Mouse (Mus musculus): Measurements from ENCODE around the gene Dhrs7b. TPM values are rescaled to one million over a fixed set of nuclear protein-coding genes. Genes with fewer than 3 reads are reported as not detected.

Dhrs7b gene
- polyA plus RNA-seq, 1 experiment from 2014 or later: 33.0 TPM

GRCm38 (mm10) chr11:60816398-60816797 is 14.0 kb upstream of the Dhrs7b start:
- DNase-seq (ENCODE audit: low spot score): no peak
- Histone ChIP-seq H3K36me3 (no peaks in the 10 kb centered on the region), H3K4me3 (no peak overlapping the region), H3K9me3 (no peaks in the 10 kb centered on the region), H3K27me3 (ENCODE audit: insufficient read depth, poor library complexity, severe bottlenecking) (no peaks in the 10 kb centered on the region), H3K4me1 (replicated peaks) (no peaks in the 10 kb centered on the region), H3K27ac (no peak overlapping the region)
- WGBS: 74% methylated on average over 5 of the region's 5 CpGs

GRCm38 (mm10) chr11:60823771-60824170 is 6.7 kb upstream of the Dhrs7b start:
- no peak for DNase-seq (ENCODE audit: low spot score)
- Histone ChIP-seq H3K36me3 (no peaks in the 10 kb centered on the region), H3K9me3 (no peaks in the 10 kb centered on the region), H3K27me3 (ENCODE audit: insufficient read depth, poor library complexity, severe bottlenecking) (no peaks in the 10 kb centered on the region), H3K4me1 (replicated peaks) (no peaks in the 10 kb centered on the region), H3K27ac (no peak overlapping the region), H3K4me3 (no peak overlapping the region)
- 75% methylated on average over 2 of the region's 2 CpGs for WGBS

GRCm38 (mm10) chr11:60825191-60825590 is 5.2 kb upstream of the Dhrs7b start:
- 86% methylated on average over 3 of the region's 3 CpGs for WGBS
- no peak for DNase-seq (ENCODE audit: low spot score)
- Histone ChIP-seq H3K4me1 (replicated peaks) (no peaks in the 10 kb centered on the region), H3K36me3 (no peaks in the 10 kb centered on the region), H3K27ac (no peak overlapping the region), H3K9me3 (no peaks in the 10 kb centered on the region), H3K4me3 (no peak overlapping the region), H3K27me3 (ENCODE audit: insufficient read depth, poor library complexity, severe bottlenecking) (no peaks in the 10 kb centered on the region)

GRCm38 (mm10) chr11:60826700-60827099 is 3.7 kb upstream of the Dhrs7b start:
- WGBS: 57% methylated on average over 1 of the region's 1 CpGs
- no peak for DNase-seq (ENCODE audit: low spot score)

GRCm38 (mm10) chr11:60827241-60827945 is 3.0 kb upstream of the Dhrs7b start:
- Histone ChIP-seq H3K9me3 (no peaks in the 10 kb centered on the region), H3K4me3 (no peak overlapping the region)

More at GRCm38 (mm10) chr11:60826700-60827099, 3.7 kb upstream of the Dhrs7b start:
- H3K9me3 ChIP-seq: no peaks in the 10 kb centered on the region
- no peak overlapping the region for H3K27ac ChIP-seq
- H3K4me1 ChIP-seq (replicated peaks): peaks cover 8% of the 10 kb centered on the region
- no peaks in the 10 kb centered on the region for H3K27me3 ChIP-seq (ENCODE audit: insufficient read depth, poor library complexity, severe bottlenecking)
- no peaks in the 10 kb centered on the region for H3K36me3 ChIP-seq
- no peak overlapping the region for H3K4me3 ChIP-seq

GRCm38 (mm10) chr11:60828903-60829302 is 1.5 kb upstream of the Dhrs7b start:
- WGBS: 41% methylated on average over 2 of the region's 2 CpGs
- Histone ChIP-seq H3K27ac (no peak overlapping the region), H3K36me3 (no peaks in the 10 kb centered on the region), H3K27me3 (ENCODE audit: insufficient read depth, poor library complexity, severe bottlenecking) (no peaks in the 10 kb centered on the region), H3K4me1 (replicated peaks) (peaks cover 8% of the 10 kb centered on the region), H3K4me3 (no peak overlapping the region), H3K9me3 (no peaks in the 10 kb centered on the region)
- DNase-seq (ENCODE audit: low spot score): no peak

More at GRCm38 (mm10) chr11:60827241-60827945, 3.0 kb upstream of the Dhrs7b start:
- WGBS: 57% methylated on average over 4 of the region's 4 CpGs
- no peak for DNase-seq (ENCODE audit: low spot score)
- no peaks in the 10 kb centered on the region for H3K36me3 ChIP-seq
- no peak overlapping the region for H3K27ac ChIP-seq
- no peaks in the 10 kb centered on the region for H3K27me3 ChIP-seq (ENCODE audit: insufficient read depth, poor library complexity, severe bottlenecking)
- peaks cover 8% of the 10 kb centered on the region for H3K4me1 ChIP-seq (replicated peaks)

- Histone ChIP-seq H3K27ac (no peak overlapping the region), H3K9me3 (no peaks in the 10 kb centered on the region), H3K36me3 (peaks cover 16% of the 10 kb centered on the region), H3K4me3 (no peak overlapping the region), H3K27me3 (ENCODE audit: insufficient read depth, poor library complexity, severe bottlenecking) (no peaks in the 10 kb centered on the region), H3K4me1 (replicated peaks) (no peaks in the 10 kb centered on the region)
- DNase-seq (ENCODE audit: low spot score): no peak
- 94% methylated on average over 6 of the region's 6 CpGs for WGBS
Measured at GRCm38 (mm10) chr11:60836897-60837296, 6.5 kb downstream of the Dhrs7b start.

- Histone ChIP-seq H3K36me3 (peaks cover 16% of the 10 kb centered on the region), H3K4me1 (replicated peaks) (no peaks in the 10 kb centered on the region), H3K9me3 (no peaks in the 10 kb centered on the region), H3K4me3 (no peak overlapping the region), H3K27me3 (ENCODE audit: insufficient read depth, poor library complexity, severe bottlenecking) (no peaks in the 10 kb centered on the region), H3K27ac (no peak overlapping the region)
- no peak for DNase-seq (ENCODE audit: low spot score)
- 94% methylated on average over 10 of the region's 10 CpGs for WGBS
Measured at GRCm38 (mm10) chr11:60837644-60838406, 7.4 kb downstream of the Dhrs7b start.

GRCm38 (mm10) chr11:60841467-60842200 is 11.2 kb downstream of the Dhrs7b start:
- Histone ChIP-seq H3K4me3 (no peak overlapping the region), H3K36me3 (peaks cover 33% of the 10 kb centered on the region), H3K4me1 (replicated peaks) (no peaks in the 10 kb centered on the region), H3K9me3 (no peaks in the 10 kb centered on the region), H3K27ac (no peak overlapping the region), H3K27me3 (ENCODE audit: insufficient read depth, poor library complexity, severe bottlenecking) (no peaks in the 10 kb centered on the region)
- WGBS: 75% methylated on average over 12 of the region's 12 CpGs
- DNase-seq (ENCODE audit: low spot score): no peak

- 91% methylated on average over 5 of the region's 5 CpGs for WGBS
- H3K27me3 ChIP-seq (ENCODE audit: insufficient read depth, poor library complexity, severe bottlenecking): no peaks in the 10 kb centered on the region
- no peak overlapping the region for H3K27ac ChIP-seq
- no peak for DNase-seq (ENCODE audit: low spot score)
- H3K9me3 ChIP-seq: no peaks in the 10 kb centered on the region
- H3K4me3 ChIP-seq: no peak overlapping the region
- peaks cover 29% of the 10 kb centered on the region for H3K36me3 ChIP-seq
- H3K4me1 ChIP-seq (replicated peaks): no peaks in the 10 kb centered on the region
Measured at GRCm38 (mm10) chr11:60843412-60843811, 13.0 kb downstream of the Dhrs7b start.

GRCm38 (mm10) chr11:60845415-60845814 is 15.0 kb downstream of the Dhrs7b start:
- Histone ChIP-seq H3K9me3 (no peaks in the 10 kb centered on the region), H3K4me3 (no peak overlapping the region), H3K36me3 (peaks cover 48% of the 10 kb centered on the region), H3K4me1 (replicated peaks) (no peaks in the 10 kb centered on the region), H3K27me3 (ENCODE audit: insufficient read depth, poor library complexity, severe bottlenecking) (no peaks in the 10 kb centered on the region), H3K27ac (no peak overlapping the region)
- DNase-seq (ENCODE audit: low spot score): no peak
- 90% methylated on average over 5 of the region's 5 CpGs for WGBS

- DNase-seq (ENCODE audit: low spot score): no peak
- Histone ChIP-seq H3K27me3 (ENCODE audit: insufficient read depth, poor library complexity, severe bottlenecking) (no peaks in the 10 kb centered on the region), H3K27ac (no peak overlapping the region), H3K4me3 (no peak overlapping the region), H3K36me3 (peaks cover 91% of the 10 kb centered on the region), H3K9me3 (no peaks in the 10 kb centered on the region), H3K4me1 (replicated peaks) (no peaks in the 10 kb centered on the region)
- 83% methylated on average over 3 of the region's 3 CpGs for WGBS
Measured at GRCm38 (mm10) chr11:60856587-60856986, 26.2 kb downstream of the Dhrs7b start.

- WGBS: 88% methylated on average over 3 of the region's 3 CpGs
- no peak overlapping the region for H3K27ac ChIP-seq
- peaks cover 92% of the 10 kb centered on the region for H3K36me3 ChIP-seq
- H3K9me3 ChIP-seq: no peaks in the 10 kb centered on the region
- no peaks in the 10 kb centered on the region for H3K4me1 ChIP-seq (replicated peaks)
- no peak overlapping the region for H3K4me3 ChIP-seq
- H3K27me3 ChIP-seq (ENCODE audit: insufficient read depth, poor library complexity, severe bottlenecking): no peaks in the 10 kb centered on the region
- no peak for DNase-seq (ENCODE audit: low spot score)
Measured at GRCm38 (mm10) chr11:60861993-60862392, 31.6 kb downstream of the Dhrs7b start.
